Mouse (Mus musculus) MEL-GATA-1-ER (cell line): ENCODE results near the gene Chd8.
"Not testable (repeated sequence)": the region's sequence is repeated elsewhere in the genome, so short reads cannot be mapped to it uniquely, and the experiment has no call there.

Experiments
- DNase-seq: peaks from one replicate; pipeline ENCODE4 v3.0.0-alpha.2; 2012; ENCODE audit warnings: low read depth; ENCODE audit errors: extremely low read depth

Gene Chd8

DNA sequence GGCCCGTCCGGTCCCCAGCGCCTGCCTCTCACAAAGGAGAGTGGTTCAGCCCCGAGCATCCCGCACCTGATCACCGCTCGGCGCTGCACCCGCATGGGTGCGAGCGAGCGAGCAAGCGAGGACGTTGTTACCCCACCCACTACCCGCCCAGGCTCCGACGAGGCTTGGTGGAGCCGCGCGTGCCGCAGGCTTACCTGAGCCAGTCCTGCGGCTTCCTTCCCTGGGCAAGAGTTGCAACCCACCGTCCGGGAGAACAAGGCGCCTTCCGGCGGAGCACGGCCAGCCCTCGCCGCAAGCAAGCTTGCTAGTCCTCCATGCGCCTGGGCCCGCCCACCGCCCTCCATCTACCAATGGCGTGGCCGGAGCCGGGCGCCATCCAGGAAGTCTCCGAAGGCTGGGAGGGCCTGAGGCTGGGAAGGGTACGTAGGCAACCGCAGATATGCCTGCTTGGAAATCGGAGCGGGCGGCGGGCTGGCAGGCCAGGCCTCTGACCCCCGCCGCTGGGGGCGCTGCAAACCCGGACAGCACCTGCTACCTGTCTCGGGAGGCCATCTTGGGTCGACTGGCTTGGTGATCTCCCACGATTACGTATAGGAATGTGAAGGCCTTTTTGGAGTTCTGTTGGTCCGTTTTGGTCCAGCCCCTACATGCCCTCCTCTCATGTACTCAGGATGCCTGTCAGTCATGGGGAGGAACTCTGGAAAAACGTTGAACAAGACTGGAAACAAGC lies at the start of gene Chd8:
Chd8 (minus strand) TSS at position 297 of the 730 bp plus-strand sequence.
- DNase-seq = peak; percentile 92

DNA sequence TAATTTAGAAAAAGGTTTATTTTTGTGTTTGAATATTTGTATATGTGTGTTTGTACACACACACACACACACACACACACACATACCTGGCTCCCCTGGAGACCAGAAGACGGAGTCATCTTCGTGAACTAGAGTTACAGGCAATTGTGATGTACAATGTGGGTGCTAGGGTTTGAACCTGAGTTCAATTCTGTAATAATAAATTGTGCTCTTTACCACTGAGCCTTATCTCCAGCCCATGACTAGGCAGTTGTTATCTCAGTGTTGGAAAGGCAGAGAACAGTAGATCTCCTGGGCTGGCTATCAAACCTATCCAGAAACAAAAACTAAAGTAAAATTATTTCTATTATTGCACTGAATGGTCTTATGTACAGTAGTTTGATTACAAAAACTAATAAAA lies 48.5 kb upstream of the Chd8 start:
- no peak for DNase-seq

DNA sequence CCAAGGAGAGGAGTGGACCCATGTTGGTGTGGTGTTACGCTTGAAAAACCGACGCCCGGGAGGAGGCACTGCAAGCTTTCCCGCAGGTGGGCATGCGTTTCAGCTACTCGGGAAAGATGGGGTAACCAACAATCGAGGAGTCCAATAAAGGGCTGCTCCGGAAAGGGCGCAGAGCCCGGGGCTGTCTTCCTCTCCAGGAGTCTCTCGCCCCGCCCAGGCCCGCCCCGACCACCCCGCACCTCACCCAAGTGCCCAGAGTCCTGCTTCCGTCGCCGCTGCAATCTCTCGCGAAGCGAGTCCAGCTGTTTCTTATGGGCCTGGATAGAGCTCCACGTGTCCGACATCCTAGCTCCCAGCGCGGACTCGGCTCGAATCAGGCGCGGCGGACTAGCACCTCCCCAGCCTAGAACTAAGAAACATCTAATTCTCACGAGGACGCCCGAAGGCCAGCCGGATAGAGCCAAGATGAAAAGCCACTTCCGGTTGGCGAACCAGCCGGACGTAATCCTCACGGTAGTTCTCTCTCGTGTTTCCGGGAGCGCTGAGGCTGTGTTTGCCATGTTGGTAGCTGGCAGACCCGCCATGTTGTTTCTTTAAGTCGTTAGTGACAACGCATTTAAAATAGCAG lies 47.2 kb upstream of the Chd8 start, which contains the start of gene Mettl3:
Mettl3 (minus strand) TSS at position 485 of the 628 bp plus-strand sequence.
- DNase-seq = peak; percentile 91

DNA sequence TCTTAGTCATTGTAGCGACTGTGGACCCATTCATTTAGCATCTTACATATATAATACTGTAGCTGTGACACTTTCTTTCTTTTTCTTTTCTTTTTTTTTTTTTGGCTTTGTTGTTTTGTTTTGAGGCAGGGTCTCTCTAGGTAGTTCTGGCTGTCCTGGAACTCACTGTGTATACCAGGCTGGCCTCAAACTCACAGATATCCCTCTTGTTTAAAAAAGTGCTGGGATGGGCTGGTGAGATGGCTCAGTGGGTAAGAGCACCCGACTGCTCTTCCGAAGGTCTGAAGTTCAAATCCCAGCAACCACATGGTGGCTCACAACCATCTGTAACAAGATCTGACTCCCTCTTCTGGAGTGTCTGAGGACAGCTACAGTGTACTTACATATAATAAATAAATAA lies 45.9 kb upstream of the Chd8 start:
- DNase-seq = not testable (repeated sequence)

DNA sequence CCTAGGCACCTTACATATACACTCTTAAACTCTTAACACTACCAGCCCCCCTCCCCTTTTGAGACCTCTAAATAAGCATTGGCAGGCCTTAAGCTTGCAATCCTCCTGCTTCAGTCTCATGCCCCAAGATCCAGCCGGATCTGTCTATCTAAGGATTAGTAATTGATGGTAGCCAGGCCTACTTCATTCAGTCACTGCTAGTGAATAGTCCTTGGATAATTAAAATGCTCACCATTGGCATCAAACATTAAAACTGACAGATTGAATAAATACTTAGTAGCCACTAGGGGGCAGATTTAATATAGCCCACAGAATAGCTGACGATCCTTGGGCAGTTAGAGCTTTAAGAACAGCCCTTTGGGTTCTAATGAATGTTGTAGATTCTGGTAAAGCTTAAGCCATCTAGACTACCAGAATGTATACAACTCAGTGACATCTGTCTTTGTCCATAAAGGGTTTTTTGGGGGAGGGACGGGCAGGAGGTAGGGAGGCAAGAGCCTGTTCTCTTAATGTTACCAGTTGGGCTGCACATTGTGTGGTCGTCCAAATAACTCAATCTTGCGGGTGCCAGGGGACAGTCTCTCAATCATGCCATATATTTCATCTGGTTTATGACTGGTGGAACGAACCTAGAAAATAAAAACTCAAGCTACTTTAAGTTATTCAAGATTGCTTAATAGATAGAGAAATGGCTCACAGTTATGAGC lies 38.1 kb upstream of the Chd8 start:
- peak; percentile 28 for DNase-seq

DNA sequence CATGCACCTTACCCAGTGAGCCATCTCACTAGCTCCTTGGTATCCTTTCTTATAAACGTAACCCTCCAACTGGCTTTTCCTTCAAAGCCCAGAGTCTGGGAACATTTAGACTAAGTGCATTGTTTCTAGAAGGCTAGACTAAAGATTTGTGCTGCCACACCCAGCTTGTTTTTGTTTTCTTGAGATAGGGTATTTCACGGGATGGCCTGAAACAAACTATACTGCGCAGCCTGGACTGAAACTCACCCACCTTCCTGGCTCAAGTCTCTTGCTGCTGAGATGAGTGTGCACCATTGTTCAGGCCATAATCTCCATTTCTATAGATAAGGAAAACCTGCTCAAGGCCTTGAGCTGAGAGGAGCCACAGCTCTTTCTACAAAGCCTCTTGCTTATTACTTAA lies 26.6 kb upstream of the Chd8 start:
- no peak for DNase-seq

DNA sequence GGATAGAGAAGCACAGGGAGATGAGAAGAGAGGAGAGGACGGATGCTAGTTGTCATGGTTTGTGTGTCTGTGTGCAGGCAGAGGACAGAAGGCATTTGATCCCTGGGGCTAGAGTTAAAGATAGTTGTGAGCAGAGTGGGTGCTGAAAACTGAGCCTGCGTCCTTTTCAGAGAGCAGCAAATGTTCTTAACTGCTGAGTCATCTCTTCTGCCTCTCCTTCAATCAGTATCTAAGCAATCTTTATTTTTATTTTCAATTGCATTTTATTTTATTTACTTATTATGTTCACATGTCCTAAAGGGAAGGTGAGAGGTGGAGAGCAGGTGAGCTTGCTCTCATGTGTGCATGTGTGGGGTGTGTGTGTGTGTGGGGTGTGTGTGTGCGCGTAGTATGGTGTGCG lies 26.0 kb upstream of the Chd8 start:
- DNase-seq = no peak

DNA sequence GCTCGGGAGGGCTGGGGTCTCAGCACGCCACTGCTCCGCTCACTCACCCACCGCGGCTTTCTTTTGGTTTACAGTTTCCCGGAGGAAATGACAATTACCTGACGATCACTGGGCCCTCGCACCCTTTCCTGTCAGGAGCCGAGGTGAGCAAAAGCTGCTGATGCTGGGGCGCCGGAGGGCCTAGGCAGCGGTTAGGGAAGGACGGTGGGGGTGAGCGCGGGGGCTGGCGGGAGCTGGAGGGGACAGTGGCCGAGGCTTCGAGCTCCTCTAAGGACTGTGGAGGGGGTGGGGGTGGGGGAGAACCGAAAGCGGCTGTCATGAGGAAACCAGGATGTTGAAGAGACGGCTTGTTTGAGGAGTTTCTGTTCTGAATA lies 22.2 kb upstream of the Chd8 start:
- no peak for DNase-seq

DNA sequence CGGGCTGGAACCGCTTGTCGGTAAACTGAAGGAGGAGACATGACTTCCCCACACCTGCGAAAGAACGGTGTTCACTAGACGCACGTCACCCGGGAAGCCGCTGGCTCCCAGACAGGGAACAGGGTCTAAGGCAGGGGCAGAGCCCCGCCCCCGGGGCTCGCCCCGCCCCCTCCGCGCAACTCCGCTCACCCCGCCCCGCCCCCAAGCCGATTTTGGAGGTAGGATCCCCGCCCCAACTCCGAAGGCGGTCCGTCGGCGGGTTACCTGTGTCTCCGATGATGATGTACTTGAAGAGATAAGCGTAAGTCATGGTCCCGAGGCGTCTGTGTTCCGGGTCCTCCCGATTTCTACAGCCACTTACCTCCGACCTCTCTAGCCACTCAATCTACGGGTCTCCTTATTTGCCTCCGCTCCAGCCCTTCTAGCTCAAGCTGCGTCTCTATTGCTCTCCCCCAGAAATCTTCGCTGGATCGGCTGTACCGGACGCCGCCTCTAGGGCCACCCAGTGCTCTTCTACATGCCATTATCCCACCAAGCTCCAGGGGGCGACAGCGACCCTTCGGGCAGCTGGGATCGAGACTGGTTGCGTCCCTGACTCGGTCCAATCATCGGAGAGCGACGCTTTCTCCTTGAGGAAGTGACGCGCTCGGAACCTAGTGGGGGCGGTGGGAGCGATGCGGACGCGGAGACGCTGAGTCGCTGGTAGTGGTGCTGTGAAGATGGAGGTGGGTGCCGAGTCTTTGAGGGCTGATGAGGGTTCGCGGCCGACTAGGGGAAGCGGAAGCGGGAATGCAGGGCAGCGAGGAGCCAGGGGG lies 21.6 kb upstream of the Chd8 start, which contains the start of the genes Tox4 and Rab2b:
Tox4 (plus strand) TSS at position 215 of the 815 bp plus-strand sequence.
Rab2b (minus strand) TSS at position 614 of the 815 bp plus-strand sequence.
- peak; percentile 96 for DNase-seq

DNA sequence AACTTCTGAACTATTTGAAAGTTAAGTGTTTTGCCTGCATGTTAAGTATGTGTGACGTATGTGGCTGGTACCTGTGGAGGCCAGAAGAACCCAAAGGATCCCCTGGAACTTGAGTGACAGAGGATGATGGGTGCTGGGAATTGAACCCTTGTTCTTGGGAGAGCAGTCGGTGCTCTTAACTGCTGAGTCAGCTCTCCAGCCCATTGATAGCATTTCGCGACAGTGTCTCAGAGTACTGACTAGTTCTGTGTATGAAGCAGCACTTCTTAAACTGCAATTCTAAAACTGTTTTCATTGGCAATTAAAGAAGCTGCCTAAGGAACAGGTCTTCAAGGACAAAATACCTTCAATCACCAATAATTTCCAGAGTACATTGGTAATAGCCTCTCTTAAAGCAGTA lies 19.6 kb upstream of the Chd8 start:
- DNase-seq = no peak

DNA sequence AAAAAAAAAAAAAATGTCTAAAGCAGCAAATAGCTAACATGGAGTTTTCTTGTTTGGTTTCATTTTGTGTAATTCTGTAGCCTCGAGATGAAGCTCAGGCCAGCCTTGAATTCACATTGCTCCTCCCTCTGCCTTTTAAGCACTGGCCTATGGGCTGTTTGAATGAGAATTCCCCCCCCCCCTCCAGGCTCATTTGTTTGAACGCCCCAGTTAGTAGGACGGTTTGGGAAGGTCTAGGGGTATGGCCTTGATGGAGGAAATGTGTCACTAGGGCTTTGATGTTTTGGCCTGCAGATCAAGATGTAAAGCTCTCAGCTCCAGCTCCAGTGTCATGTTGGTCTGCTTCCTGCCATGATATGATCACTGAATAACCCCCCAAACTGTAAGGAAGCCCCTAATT lies 15.2 kb upstream of the Chd8 start:
- DNase-seq = no peak

DNA sequence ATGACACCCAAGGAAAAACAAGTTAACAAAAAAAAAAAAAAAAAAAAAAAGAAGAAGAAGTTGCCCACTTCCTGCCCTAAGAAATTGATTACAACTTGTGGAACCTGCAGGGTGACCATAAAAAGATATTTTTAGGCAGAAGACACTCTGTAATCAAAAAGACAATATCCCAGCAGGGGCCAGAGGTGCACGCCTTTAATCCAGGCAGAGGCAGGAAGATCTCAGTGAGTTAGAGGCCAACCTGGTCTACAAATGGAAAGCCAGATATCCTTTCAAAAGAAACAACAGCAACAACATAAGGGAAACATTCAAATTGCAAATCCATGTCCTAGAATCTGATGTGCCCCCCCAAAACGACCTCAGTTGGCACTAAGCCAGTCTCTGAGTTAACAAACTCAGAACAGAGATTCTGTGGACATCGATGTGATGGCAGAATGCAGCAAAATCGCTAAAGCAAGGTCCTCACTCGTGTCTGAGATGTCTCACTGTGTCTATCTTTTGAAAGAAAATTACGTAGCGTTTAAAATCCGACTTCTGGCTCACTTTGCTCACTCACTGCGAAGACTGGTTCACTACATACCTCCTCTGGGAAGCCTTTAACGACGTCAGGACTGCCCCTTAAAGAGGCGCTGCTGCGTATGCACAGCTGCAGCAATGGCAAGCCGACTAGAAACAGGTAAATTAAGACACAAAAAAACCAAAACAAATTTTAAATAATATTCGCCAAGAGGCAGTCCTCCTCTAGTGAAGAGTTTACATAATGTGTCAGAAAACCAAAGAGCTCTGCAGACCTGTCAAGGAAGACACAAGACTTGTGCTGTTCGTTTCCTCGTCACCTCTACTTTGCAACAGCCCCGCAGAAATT lies 1.0 kb downstream of the Chd8 start:
- no peak for DNase-seq

DNA sequence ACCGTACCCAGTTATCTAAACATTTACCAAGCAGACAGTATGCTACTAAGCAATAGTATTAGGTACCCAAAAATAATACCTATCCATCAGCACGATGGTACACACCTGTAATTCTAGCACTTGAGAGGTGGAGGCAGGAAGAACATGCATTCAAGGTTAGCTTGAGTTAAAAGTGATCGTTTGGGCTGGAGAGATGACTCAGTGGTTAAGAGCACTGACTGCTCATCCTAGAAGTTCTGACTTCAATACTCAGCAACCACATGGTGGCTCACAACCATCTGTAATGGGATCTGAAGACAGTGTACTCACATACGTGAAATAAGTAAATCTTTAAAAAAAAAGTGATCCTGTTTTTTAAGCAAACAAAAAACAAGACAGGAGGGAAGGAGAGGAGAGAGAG lies 11.5 kb downstream of the Chd8 start:
- DNase-seq = no peak

DNA sequence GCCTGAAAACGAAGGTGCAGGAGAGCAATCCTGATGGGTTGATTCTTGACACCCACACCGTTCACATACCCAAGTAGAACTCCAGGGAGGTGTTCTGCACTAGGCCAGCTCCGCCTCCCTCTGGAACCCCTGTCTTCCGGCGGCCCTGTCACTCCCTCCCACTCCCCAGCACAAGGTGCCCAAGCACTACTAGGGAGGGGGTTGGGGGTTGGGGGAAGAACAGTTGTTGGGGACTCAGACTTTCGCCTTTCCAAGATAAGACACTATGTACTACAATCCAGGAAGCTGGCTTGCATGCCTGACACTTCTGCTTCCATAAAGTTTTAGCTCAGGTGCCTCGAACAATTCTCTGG lies 12.9 kb downstream of the Chd8 start:
- DNase-seq = no peak

DNA sequence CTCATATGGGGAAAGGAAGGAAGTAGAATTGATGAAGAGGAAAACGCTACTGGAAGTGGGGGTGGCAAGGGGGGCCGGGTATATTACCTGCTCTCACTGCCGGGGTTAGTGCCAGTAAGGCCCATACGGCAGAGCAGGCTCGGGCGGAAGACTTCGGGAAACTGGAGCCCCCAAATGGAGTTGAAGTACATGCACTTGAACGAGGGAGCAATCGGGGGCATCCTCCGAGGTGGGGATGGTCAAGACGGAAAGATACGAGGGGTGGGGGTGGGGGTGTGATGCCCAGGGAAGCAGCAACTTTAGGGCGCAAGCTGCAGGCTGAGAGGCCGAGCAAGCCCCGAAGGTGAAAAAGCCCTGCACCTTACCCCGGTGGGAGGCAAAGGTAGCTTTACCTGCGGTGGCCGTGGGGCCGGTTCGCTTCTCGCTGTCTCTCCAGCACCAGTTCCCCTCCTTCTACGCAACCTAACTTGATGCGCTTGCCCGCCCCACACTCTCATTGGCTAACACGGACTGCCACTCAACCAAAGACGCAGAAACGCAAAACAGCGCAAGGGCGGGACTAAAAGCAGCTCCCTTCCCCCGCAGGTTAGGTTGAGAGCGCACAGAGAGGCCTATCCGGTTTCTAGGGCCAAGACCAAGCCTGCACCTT lies 13.4 kb downstream of the Chd8 start:
- peak; percentile 96 for DNase-seq

DNA sequence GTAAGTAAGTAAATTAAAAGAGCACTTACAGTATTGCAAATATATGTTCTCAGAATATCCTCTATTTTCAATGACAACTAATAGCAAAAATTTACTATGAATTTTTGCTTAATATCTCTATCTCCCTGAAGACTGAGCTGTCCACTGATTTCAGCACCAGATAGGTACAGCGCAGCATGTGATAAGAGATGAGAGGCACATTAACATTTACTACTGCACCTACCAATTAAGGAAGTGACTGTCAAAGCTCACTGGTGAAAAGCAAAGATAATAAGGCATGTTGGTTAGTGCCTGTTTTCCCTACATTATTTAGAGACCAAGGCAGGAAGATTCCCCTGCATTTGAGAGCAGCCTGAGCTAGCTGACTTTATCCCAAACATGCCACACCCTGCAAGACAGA lies 21.4 kb downstream of the Chd8 start:
- DNase-seq = no peak

DNA sequence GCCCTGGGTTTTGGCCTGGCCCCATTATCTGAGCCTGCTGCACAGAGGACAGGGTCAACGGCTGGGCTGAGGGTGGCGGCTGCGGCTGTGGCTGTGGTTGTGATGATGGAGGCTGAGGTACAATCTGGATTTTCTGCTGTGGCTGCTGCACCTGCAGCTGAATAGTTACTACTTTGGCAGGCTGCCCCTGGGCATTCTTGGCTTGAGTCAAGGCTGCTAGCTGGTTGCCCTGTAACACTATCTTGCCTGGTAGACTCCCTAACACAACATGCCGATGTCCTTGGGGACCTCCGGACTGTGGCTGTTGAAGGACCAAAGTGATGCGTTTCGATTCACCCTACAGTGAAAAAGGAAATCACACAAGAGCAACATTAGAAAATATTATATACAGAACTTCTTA lies 22.4 kb downstream of the Chd8 start:
- DNase-seq = no peak

DNA sequence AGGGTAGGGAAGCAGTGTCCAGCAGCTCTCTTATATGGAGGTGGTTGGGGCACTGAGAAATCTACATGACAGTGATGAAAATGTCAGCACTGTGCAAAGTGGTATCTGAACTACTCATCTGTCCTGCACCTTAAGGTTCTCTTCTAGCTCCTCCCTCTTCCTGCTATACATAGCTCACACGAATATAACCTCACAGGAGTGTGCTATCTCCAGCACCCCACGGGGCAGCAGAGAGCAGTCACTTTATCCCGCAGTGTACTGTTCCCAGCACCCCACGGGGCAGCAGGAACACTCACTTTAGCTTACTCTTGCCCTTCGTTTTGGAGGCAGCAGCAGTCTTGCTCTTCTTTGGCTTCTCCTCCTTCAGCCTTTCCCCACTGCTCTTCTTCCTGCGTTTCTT lies 25.3 kb downstream of the Chd8 start:
- DNase-seq = no peak

DNA sequence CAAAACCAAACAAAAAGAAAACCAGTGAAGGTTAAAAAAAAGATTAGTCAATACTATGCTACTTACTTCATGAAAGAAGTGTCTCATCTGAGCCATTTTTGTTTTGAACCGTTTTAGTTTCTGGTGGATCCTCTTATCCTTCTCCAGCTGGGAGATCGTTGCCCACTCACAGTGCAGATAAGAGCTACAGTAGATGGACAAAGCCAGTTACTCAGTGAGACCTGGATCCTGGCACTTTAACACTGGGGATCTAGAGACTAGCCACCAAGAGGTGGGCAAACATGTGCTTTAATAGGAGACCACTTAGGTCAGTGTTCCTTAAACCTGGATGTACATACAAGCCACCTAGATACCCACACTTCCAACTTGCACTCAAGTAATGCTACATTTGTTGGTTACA lies 31.6 kb downstream of the Chd8 start:
- no peak for DNase-seq

DNA sequence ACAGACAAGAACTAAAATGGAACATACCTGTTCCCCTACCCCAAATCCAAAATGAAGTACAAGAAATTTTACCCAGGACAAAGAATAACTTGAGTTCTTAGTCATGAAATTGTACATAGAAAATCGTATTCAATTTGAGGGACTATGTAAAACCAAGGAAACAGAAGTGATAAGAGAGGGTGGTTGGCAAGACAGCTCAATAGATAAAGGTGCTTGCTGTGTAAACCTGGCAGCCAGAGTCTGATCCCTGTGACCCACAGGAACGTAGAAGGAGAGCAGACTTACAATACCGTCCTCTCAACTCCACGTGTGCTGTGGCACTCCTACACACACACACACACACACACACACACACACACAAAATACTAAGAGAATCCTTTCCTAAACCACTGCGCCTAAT lies 40.3 kb downstream of the Chd8 start:
- DNase-seq = no peak
